Mouse (Mus musculus) kidney, postnatal 0 days (tissue): Measurements from ENCODE around the gene Clns1a. TPM values are rescaled to one million over a fixed set of nuclear protein-coding genes. Genes with fewer than 3 reads are reported as not detected.

Source experiments
- ATAC-seq: fragments of 200-750 bp; cut with Nextera tagmentation; replicated peaks from 2 replicates; pipeline ENCODE4 v1.8.0; 2017; ENCODE audit warnings: low read depth, moderate number of reproducible peaks, moderate TSS enrichment, moderate library complexity; ENCODE audit not compliant: low FRiP score
- DNase-seq: peaks from one replicate; pipeline ENCODE4 v3.0.0-alpha.2; 2016; ENCODE audit warnings: low spot score
- H3K27ac ChIP-seq: fragments of 300-500 bp; sonication (generic); 2 replicates; pipeline ENCODE4 v1.5.1; 2014; ENCODE audit warnings: mild to moderate bottlenecking
- H3K27me3 ChIP-seq: fragments of 300-500 bp; sonication (generic); 2 replicates; pipeline ENCODE4 v1.6.1; 2014; ENCODE audit warnings: low read length, mixed read lengths; ENCODE audit not compliant: insufficient read depth
- H3K36me3 ChIP-seq: fragments of 300-500 bp; sonication (generic); 2 replicates; pipeline ENCODE4 v1.6.1; 2014; ENCODE audit warnings: low read length, mixed read lengths; ENCODE audit not compliant: insufficient read depth
- H3K4me1 ChIP-seq: fragments of 300-500 bp; sonication (generic); replicated peaks from 2 replicates; pipeline ENCODE4 v1.6.1; 2014; ENCODE audit warnings: antibody characterized with exemption, low read length, mixed read lengths; ENCODE audit not compliant: insufficient read depth
- H3K4me2 ChIP-seq: fragments of 300-500 bp; sonication (generic); 2 replicates; pipeline ENCODE4 v1.6.1; 2014; ENCODE audit warnings: mild to moderate bottlenecking, low read length, moderate library complexity, mixed read lengths
- H3K4me3 ChIP-seq: fragments of 300-500 bp; sonication (generic); replicated peaks from 2 replicates; pipeline ENCODE4 v1.5.1; 2014; ENCODE audit warnings: low read depth, low read length
- H3K9ac ChIP-seq: fragments of 300-500 bp; sonication (generic); 2 replicates; pipeline ENCODE4 v1.6.1; 2014; ENCODE audit warnings: low read depth, low read length
- H3K9me3 ChIP-seq: fragments of 300-500 bp; sonication (generic); replicated peaks from 2 replicates; pipeline ENCODE4 v1.6.1; 2016; ENCODE audit warnings: low read length, inconsistent platforms, mixed read lengths
- CTCF ChIP-seq: IDR thresholded peaks from 2 replicates; pipeline ENCODE4 v1.5.1; 2016; ENCODE audit warnings: antibody characterized with exemption, low read depth, mild to moderate bottlenecking, moderate library complexity
- WGBS: fragments of 180-500 bp; shearing (Covaris S2); extraction: QIAGEN DNeasy Blood & Tissue Kit; methylation state at CpG from one replicate; pipeline ENCODE4 v1.1.7; 2014; 5-methylcytosine and 5-hydroxymethylcytosine counted together
- polyA plus RNA-seq: library from polyadenylated mRNA; unstranded; fragments of >200 nt; fragmentation: Nextera tagmentation; extraction: Ambion mirVana; gene quantifications from 2 replicates; pipeline ENCODE4 v1.2.1, GENCODE M21; 2015

Clns1a gene
- polyA plus RNA-seq, 1 experiment from 2014 or later, result 142 TPM

GRCm38 (mm10) chr7:97733606-97734005 is 37.2 kb downstream of the Clns1a start:
- no peak overlapping the region for H3K4me3 ChIP-seq

GRCm38 (mm10) chr7:97735021-97735420 is 38.6 kb downstream of the Clns1a start:
- H3K4me3 ChIP-seq, result no peak overlapping the region
- 0 out of 2 replicates have a peak, but pooled peaks cover 5% of the 10 kb centered on the region for H3K4me1 ChIP-seq
- H3K36me3 ChIP-seq, result no peaks in the 10 kb centered on the region
- ATAC-seq (peak; percentile 61), DNase-seq (peak; percentile 33)
- WGBS, result 66% methylated on average over 8 of the region's 8 CpGs
- H3K4me2 ChIP-seq, result peak overlapping the region; percentile 23
- no peaks in the 10 kb centered on the region for H3K9me3 ChIP-seq
- no peaks in the 10 kb centered on the region for H3K27me3 ChIP-seq
- H3K9ac ChIP-seq, result no peak overlapping the region
- no peak for TF ChIP-seq CTCF
- H3K27ac ChIP-seq, result no peak overlapping the region; the same call in 1 of the 2 replicates

More at GRCm38 (mm10) chr7:97733606-97734005, 37.2 kb downstream of the Clns1a start:
- DNase-seq (no peak), ATAC-seq (no peak)
- no peak overlapping the region for H3K4me2 ChIP-seq
- no peaks in the 10 kb centered on the region for H3K9me3 ChIP-seq
- TF ChIP-seq CTCF, result no peak
- no peaks in the 10 kb centered on the region for H3K36me3 ChIP-seq
- 0 out of 2 replicates have a peak, but pooled peaks cover 5% of the 10 kb centered on the region for H3K4me1 ChIP-seq
- 88% methylated on average over 5 of the region's 5 CpGs for WGBS
- no peaks in the 10 kb centered on the region for H3K27me3 ChIP-seq
- H3K27ac ChIP-seq, result no peak overlapping the region
- H3K9ac ChIP-seq, result no peak overlapping the region

GRCm38 (mm10) chr7:97735886-97736420 is 39.5 kb downstream of the Clns1a start:
- Histone ChIP-seq H3K9ac (no peak overlapping the region), H3K27ac (peak overlapping the region; percentile 42; the same call in 1 of the 2 replicates), H3K4me1 (0 out of 2 replicates have a peak, but pooled peaks cover 5% of the 10 kb centered on the region), H3K4me2 (peak overlapping the region; percentile 37), H3K36me3 (no peaks in the 10 kb centered on the region), H3K4me3 (no peak overlapping the region), H3K9me3 (no peaks in the 10 kb centered on the region), H3K27me3 (no peaks in the 10 kb centered on the region)
- no peak for TF ChIP-seq CTCF
- ATAC-seq (no peak), DNase-seq (peak; percentile 40)
- WGBS, result 34% methylated on average over 4 of the region's 4 CpGs

GRCm38 (mm10) chr7:97737256-97737637 is 40.8 kb downstream of the Clns1a start:
- DNase-seq (no peak), ATAC-seq (no peak)
- Histone ChIP-seq H3K36me3 (no peaks in the 10 kb centered on the region), H3K4me3 (peak overlapping the region; percentile 55), H3K9ac (peak overlapping the region; percentile 62), H3K4me1 (0 out of 2 replicates have a peak, but pooled peaks cover 5% of the 10 kb centered on the region), H3K9me3 (no peaks in the 10 kb centered on the region), H3K4me2 (peak overlapping the region; percentile 87), H3K27ac (peak overlapping the region; percentile 32), H3K27me3 (no peaks in the 10 kb centered on the region)
- WGBS, result 9% methylated on average over 12 of the region's 12 CpGs
- TF ChIP-seq CTCF, result no peak

- 0 out of 2 replicates have a peak, but pooled peaks cover 5% of the 10 kb centered on the region for H3K4me1 ChIP-seq
- ATAC-seq (peak; percentile 93), DNase-seq (peak; percentile 91)
- H3K9me3 ChIP-seq, result no peaks in the 10 kb centered on the region
- H3K27me3 ChIP-seq, result no peaks in the 10 kb centered on the region
- H3K36me3 ChIP-seq, result no peaks in the 10 kb centered on the region
- under 1% methylated on average over 47 of the region's 64 CpGs for WGBS
- H3K9ac ChIP-seq, result peak within 1 kb of the TSS; percentile 62
- peak within 1 kb of the TSS; percentile 55 for H3K4me3 ChIP-seq
- H3K4me2 ChIP-seq, result peak within 1 kb of the TSS; percentile 87
- TF ChIP-seq CTCF, result no peak
- H3K27ac ChIP-seq, result peak within 1 kb of the TSS; percentile 62
These were observed 41.4 kb downstream of the Clns1a start, which contains the start of gene Aqp11 for GRCm38 (mm10) chr7:97737638-97738456. TSS of gene Aqp11 (minus strand) at chr7:97738289.

- Histone ChIP-seq H3K27me3 (no peaks in the 10 kb centered on the region), H3K9ac (no peak overlapping the region), H3K27ac (no peak overlapping the region), H3K9me3 (no peaks in the 10 kb centered on the region), H3K36me3 (no peaks in the 10 kb centered on the region), H3K4me1 (0 out of 2 replicates have a peak, but pooled peaks cover 1% of the 10 kb centered on the region), H3K4me2 (no peak overlapping the region), H3K4me3 (no peak overlapping the region)
- peak; percentile 61 for DNase-seq
- 21% methylated on average over 10 of the region's 10 CpGs for WGBS
- ATAC-seq, result peak; percentile 43
- no peak for TF ChIP-seq CTCF
These were observed 44.5 kb downstream of the Clns1a start for GRCm38 (mm10) chr7:97740948-97741347.
